Mouse (Mus musculus): ENCODE results near the gene Tgm6. TPM values are rescaled to one million over a fixed set of nuclear protein-coding genes. Genes with fewer than 3 reads are reported as not detected.

The Tgm6 gene
- polyA plus RNA-seq, 1 experiment from 2014 or later, result not detected

DNA sequence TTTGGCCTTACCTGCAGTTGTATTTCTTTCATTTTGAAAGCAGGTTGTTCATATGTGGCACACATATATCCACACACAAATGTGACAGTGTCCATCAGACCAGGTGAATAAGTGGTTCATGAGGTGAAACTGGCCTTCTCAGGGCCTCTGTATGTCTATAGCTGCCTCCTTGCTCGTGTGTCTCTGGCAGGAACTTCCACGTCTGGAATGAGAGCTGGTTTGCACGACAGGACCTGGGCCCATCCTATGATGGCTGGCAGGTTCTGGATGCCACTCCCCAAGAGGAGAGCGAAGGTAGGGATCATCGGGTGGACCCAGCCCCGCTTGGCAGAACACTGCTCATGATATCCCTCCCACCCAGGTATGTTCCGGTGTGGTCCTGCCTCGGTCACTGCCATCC lies 30.8 kb downstream of the Tgm6 start:
- no peak overlapping the region for H3K27ac ChIP-seq (ENCODE audit: low read depth, low read length)
- ATAC-seq (ENCODE audit: insufficient read depth, low FRiP score, low TSS enrichment) (no peak), DNase-seq (ENCODE audit: low spot score) (no peak)
- H3K9me3 ChIP-seq (ENCODE audit: control insufficient read depth, low read length), result no peaks in the 10 kb centered on the region
- no peaks in the 10 kb centered on the region for H3K27me3 ChIP-seq (ENCODE audit: control insufficient read depth, insufficient read depth, low read length)
- H3K4me1 ChIP-seq (ENCODE audit: control insufficient read depth, insufficient read depth, low read length), result no peaks in the 10 kb centered on the region
- H3K36me3 ChIP-seq (ENCODE audit: control insufficient read depth, insufficient read depth, low read length), result no peaks in the 10 kb centered on the region
- no peak overlapping the region for H3K9ac ChIP-seq (ENCODE audit: low read length)
- 95% methylated on average over 8 of the region's 8 CpGs for WGBS
- H3K4me2 ChIP-seq (ENCODE audit: low read depth), result no peak overlapping the region
- no peak overlapping the region for H3K4me3 ChIP-seq (ENCODE audit: low read depth, low read length)

DNA sequence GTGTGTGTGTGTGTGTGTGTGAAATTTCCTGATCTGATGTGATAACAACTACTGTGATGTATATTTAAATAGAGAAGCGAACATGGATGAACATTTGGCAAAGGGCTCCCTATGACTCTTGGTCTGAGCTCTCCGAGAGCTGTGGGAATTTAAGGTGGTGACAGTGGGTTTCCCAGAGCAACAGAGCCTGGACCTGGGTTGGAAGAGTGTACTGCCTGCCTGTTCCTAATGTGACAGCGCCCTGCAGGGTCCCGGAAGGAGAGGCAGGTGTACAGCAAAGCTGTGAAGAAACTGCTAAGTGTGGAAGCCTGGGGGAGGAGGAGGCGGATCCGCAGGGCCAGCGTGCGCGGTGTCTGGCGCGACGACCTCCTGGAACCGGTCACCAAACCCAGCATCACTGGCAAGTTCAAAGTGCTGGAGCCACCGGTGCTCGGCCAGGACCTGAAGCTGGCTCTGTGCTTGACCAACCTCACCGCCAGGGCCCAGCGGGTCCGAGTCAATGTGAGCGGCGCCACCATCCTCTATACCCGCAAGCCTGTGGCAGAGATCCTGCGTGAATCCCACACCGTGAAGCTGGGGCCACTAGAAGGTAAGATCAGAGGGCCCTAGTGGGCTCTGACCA lies 32.6 kb downstream of the Tgm6 start:
- H3K4me3 ChIP-seq (ENCODE audit: low read depth, low read length), result no peak overlapping the region
- no peak for ATAC-seq (ENCODE audit: insufficient read depth, low FRiP score, low TSS enrichment)
- H3K36me3 ChIP-seq (ENCODE audit: control insufficient read depth, insufficient read depth, low read length), result no peaks in the 10 kb centered on the region
- H3K9me3 ChIP-seq (ENCODE audit: control insufficient read depth, low read length), result no peaks in the 10 kb centered on the region
- H3K4me1 ChIP-seq (ENCODE audit: control insufficient read depth, insufficient read depth, low read length), result no peaks in the 10 kb centered on the region
- DNase-seq (ENCODE audit: low spot score), result no peak
- no peak overlapping the region for H3K9ac ChIP-seq (ENCODE audit: low read length)
- no peak overlapping the region for H3K27ac ChIP-seq (ENCODE audit: low read depth, low read length)
- no peaks in the 10 kb centered on the region for H3K27me3 ChIP-seq (ENCODE audit: control insufficient read depth, insufficient read depth, low read length)
- H3K4me2 ChIP-seq (ENCODE audit: low read depth), result no peak overlapping the region
- WGBS, result 87% methylated on average over 23 of the region's 23 CpGs

DNA sequence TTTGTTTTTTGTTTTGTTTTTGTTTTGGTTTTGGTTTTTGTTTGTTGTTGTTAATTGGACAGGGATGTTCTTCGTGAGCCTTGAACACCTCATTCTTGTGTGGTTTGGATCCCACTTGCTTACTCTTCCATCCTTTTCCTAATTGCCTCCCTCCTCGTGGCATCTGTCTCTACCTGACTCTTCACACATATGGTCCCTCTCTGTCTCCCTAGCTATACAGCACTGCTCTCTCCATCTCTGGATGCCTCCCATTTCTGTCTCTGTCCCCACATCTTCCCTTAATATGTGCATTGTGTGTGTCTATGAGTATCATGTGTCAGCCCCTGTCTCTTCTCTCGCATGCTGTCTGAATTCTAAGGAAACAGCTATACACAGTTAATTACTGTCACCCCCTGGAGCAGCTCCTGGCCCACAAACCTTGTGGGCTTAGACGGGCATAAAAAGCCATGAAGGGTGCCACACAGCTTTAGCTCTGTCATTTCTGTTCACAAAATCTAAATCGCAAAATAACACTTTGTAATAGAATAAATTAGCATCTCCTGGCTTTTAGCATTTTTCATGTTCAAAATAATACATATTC lies 34.0 kb downstream of the Tgm6 start:
- WGBS, result 82% methylated on average over 5 of the region's 5 CpGs
- ATAC-seq (ENCODE audit: insufficient read depth, low FRiP score, low TSS enrichment) (no peak), DNase-seq (ENCODE audit: low spot score) (no peak)
- no peaks in the 10 kb centered on the region for H3K9me3 ChIP-seq (ENCODE audit: control insufficient read depth, low read length)
- no peak overlapping the region for H3K4me2 ChIP-seq (ENCODE audit: low read depth)
- no peaks in the 10 kb centered on the region for H3K4me1 ChIP-seq (ENCODE audit: control insufficient read depth, insufficient read depth, low read length)
- H3K27ac ChIP-seq (ENCODE audit: low read depth, low read length), result no peak overlapping the region
- H3K36me3 ChIP-seq (ENCODE audit: control insufficient read depth, insufficient read depth, low read length), result no peaks in the 10 kb centered on the region
- H3K9ac ChIP-seq (ENCODE audit: low read length), result no peak overlapping the region
- H3K27me3 ChIP-seq (ENCODE audit: control insufficient read depth, insufficient read depth, low read length), result no peaks in the 10 kb centered on the region
- H3K4me3 ChIP-seq (ENCODE audit: low read depth, low read length), result no peak overlapping the region

DNA sequence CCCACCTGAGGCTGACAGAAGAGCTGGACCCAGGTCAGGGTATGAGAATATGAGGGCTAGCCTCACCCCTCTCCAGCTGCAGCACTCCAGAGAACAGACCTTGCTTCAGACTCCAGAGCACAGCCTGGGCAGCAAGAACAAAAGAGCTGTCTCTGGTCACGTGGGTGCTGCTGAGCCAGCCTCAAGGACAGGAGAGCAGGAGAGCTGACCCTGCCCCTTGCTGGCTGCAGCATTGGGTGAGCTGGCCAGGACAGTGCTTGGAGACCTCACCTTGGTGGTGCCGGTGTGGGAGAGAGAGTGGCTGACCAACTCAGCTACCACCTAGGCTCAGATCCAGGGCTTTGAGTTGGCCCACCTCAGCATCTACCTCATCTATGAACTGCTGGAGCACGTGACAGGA lies 43.0 kb downstream of the Tgm6 start:
- Histone ChIP-seq H3K4me3 (ENCODE audit: low read depth, low read length) (no peak overlapping the region), H3K27ac (ENCODE audit: low read depth, low read length) (no peak overlapping the region), H3K4me2 (ENCODE audit: low read depth) (no peak overlapping the region), H3K9me3 (ENCODE audit: control insufficient read depth, low read length) (no peaks in the 10 kb centered on the region), H3K36me3 (ENCODE audit: control insufficient read depth, insufficient read depth, low read length) (no peaks in the 10 kb centered on the region), H3K4me1 (ENCODE audit: control insufficient read depth, insufficient read depth, low read length) (no peaks in the 10 kb centered on the region), H3K27me3 (ENCODE audit: control insufficient read depth, insufficient read depth, low read length) (no peaks in the 10 kb centered on the region), H3K9ac (ENCODE audit: low read length) (no peak overlapping the region)
- no peak for DNase-seq (ENCODE audit: low spot score)
- 83% methylated on average over 3 of the region's 3 CpGs for WGBS
- ATAC-seq (ENCODE audit: insufficient read depth, low FRiP score, low TSS enrichment), result no peak

DNA sequence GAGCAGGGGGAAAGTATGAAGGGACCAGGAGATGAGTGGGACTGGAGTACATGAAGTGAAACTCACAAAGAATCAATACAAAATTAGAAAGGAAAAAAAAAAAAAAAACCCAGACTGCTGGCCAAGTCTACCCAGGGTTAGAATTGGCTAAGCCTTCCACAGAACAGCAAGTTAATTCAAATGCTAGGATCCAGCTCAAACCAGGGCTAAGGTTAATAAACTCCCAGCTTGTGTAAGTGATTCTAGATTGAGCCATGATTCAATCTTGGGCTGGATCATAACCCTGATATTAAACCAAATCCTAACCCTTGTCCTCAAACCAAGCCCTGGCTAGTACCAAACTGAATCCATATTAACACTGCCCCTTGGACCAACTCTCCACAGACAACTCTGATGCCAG lies 43.6 kb downstream of the Tgm6 start:
- ATAC-seq (ENCODE audit: insufficient read depth, low FRiP score, low TSS enrichment) (no peak), DNase-seq (ENCODE audit: low spot score) (no peak)
- H3K27me3 ChIP-seq (ENCODE audit: control insufficient read depth, insufficient read depth, low read length), result no peaks in the 10 kb centered on the region

DNA sequence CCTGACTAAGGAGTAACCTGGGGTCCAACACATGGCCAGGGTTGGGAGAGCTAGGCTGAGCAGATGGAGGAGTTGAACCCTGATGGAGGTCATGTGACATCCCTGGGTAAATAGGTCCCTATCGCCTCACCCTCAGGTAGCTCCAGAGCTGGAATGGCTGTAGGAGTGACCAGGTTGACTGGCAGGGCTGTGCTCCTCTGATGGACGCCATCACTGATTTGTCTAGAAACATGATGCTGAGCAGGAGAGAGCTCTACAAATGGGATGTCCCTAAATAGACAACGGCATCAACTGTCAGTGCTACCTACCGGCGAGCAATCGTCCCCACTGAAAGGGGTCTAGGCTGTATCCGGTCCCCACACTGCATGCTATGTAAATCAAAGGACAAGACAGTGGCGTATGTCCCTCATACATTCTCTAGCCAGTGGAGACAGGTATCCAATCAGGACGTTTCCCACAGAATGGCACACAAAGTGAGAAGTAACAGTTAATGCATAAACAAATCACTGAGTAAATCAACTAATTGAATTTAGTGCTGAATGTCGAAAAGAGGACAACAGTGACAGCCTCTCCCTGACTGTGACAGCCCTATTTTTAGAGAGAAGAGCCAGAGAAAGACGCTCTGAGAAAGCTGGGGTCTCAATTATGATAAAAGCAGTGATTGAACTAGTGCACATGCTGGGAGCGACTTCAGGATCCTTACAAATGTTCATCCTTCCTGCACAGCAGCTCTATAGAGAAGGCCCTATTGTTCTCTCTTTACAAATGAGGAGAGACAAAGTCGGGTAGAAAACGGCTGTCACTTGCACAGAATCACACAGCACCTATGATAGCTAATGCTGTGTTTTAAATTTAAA lies 45.2 kb downstream of the Tgm6 start:
- 66% methylated on average over 14 of the region's 14 CpGs for WGBS

More for the DNA sequence above, 43.6 kb downstream of the Tgm6 start:
- Histone ChIP-seq H3K9me3 (ENCODE audit: control insufficient read depth, low read length) (no peaks in the 10 kb centered on the region), H3K4me2 (ENCODE audit: low read depth) (no peak overlapping the region), H3K36me3 (ENCODE audit: control insufficient read depth, insufficient read depth, low read length) (no peaks in the 10 kb centered on the region), H3K4me1 (ENCODE audit: control insufficient read depth, insufficient read depth, low read length) (no peaks in the 10 kb centered on the region), H3K9ac (ENCODE audit: low read length) (no peak overlapping the region), H3K27ac (ENCODE audit: low read depth, low read length) (no peak overlapping the region), H3K4me3 (ENCODE audit: low read depth, low read length) (no peak overlapping the region)

DNA sequence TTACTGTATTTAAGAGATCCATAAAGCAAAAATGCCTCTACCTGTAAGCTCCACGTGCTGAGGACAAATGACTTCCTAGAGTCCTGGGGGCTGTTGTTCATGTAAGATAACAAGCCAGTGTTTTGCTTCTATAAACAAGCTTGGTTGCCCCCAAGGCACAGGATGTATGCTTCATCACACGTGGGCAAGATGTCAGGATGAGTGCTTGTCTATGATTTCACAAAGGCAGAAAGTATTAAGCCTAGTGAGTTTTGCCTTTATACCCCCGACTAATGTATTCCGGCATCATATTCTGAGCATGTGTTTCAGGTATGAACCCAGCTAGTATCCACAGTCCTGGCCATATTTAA lies 45.8 kb downstream of the Tgm6 start:
- DNase-seq (ENCODE audit: low spot score) (no peak), ATAC-seq (ENCODE audit: insufficient read depth, low FRiP score, low TSS enrichment) (no peak)
- no peak overlapping the region for H3K27ac ChIP-seq (ENCODE audit: low read depth, low read length)
- no peaks in the 10 kb centered on the region for H3K27me3 ChIP-seq (ENCODE audit: control insufficient read depth, insufficient read depth, low read length)
- no peak overlapping the region for H3K9ac ChIP-seq (ENCODE audit: low read length)
- no peaks in the 10 kb centered on the region for H3K9me3 ChIP-seq (ENCODE audit: control insufficient read depth, low read length)
- H3K4me2 ChIP-seq (ENCODE audit: low read depth), result no peak overlapping the region
- WGBS, result 64% methylated on average over 4 of the region's 4 CpGs
- H3K36me3 ChIP-seq (ENCODE audit: control insufficient read depth, insufficient read depth, low read length), result no peaks in the 10 kb centered on the region
- no peak overlapping the region for H3K4me3 ChIP-seq (ENCODE audit: low read depth, low read length)
- H3K4me1 ChIP-seq (ENCODE audit: control insufficient read depth, insufficient read depth, low read length), result no peaks in the 10 kb centered on the region

More for the DNA sequence above, 45.2 kb downstream of the Tgm6 start:
- H3K4me3 ChIP-seq (ENCODE audit: low read depth, low read length), result no peak overlapping the region
- H3K9me3 ChIP-seq (ENCODE audit: control insufficient read depth, low read length), result no peaks in the 10 kb centered on the region
- H3K27ac ChIP-seq (ENCODE audit: low read depth, low read length), result no peak overlapping the region
- DNase-seq (ENCODE audit: low spot score) (no peak), ATAC-seq (ENCODE audit: insufficient read depth, low FRiP score, low TSS enrichment) (no peak)
- no peak overlapping the region for H3K9ac ChIP-seq (ENCODE audit: low read length)
- no peaks in the 10 kb centered on the region for H3K27me3 ChIP-seq (ENCODE audit: control insufficient read depth, insufficient read depth, low read length)
- H3K36me3 ChIP-seq (ENCODE audit: control insufficient read depth, insufficient read depth, low read length), result no peaks in the 10 kb centered on the region
- no peaks in the 10 kb centered on the region for H3K4me1 ChIP-seq (ENCODE audit: control insufficient read depth, insufficient read depth, low read length)
- H3K4me2 ChIP-seq (ENCODE audit: low read depth), result no peak overlapping the region

DNA sequence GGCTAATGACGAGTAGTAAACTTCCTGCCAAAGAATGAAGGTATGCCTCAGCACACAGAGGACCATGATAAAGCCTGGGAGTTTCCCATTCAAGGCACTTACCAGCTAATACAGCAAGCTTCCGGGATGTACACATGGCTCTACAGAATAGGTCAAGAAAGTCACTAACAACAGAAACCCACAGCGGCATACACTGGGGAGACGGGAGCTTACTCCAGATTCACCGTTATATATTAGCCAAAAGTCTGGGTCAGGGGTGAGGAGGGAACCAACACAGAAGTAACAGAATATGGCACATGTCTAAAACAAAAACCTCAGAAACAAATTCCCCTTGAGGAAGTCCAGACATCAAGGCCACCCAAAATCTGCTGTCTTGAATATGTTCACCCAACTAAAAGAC lies 50.5 kb downstream of the Tgm6 start:
- Histone ChIP-seq H3K9me3 (ENCODE audit: control insufficient read depth, low read length) (no peaks in the 10 kb centered on the region), H3K36me3 (ENCODE audit: control insufficient read depth, insufficient read depth, low read length) (no peaks in the 10 kb centered on the region), H3K27ac (ENCODE audit: low read depth, low read length) (no peak overlapping the region), H3K9ac (ENCODE audit: low read length) (no peak overlapping the region), H3K27me3 (ENCODE audit: control insufficient read depth, insufficient read depth, low read length) (no peaks in the 10 kb centered on the region), H3K4me2 (ENCODE audit: low read depth) (no peak overlapping the region), H3K4me1 (ENCODE audit: control insufficient read depth, insufficient read depth, low read length) (no peaks in the 10 kb centered on the region), H3K4me3 (ENCODE audit: low read depth, low read length) (no peak overlapping the region)
- no peak for ATAC-seq (ENCODE audit: insufficient read depth, low FRiP score, low TSS enrichment)
- WGBS, result 84% methylated on average over 5 of the region's 5 CpGs
- DNase-seq (ENCODE audit: low spot score), result no peak
